Mouse (Mus musculus): ENCODE measurements around the gene Chtf18.

DNA sequence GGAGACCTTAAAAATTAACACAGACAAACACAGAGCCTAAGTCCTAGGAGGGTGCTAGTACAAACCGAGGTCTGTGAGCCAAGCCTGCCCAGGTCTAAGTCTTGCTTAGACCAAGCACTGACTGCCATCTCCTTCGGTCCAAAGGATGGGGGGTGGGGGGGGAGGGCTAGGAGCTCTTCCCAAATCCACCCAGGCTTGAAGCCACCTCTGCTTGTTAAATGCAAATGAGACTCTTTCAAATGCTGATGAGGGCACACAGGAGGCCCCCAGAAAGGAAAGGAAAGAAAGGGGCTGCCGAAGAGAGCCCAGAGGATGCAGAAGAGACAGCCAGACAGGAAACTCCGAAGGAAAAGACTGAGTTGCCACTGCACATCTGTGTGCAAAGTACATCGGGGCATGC lies 47.4 kb downstream of the Chtf18 start:
- TF ChIP-seq POLR2A (IDR thresholded peaks at IDR 0.05; ENCODE audit: insufficient read length, low read depth) (no peak), MAX (IDR thresholded peaks at IDR 0.05; ENCODE audit: low read depth) (no peak), USF1 (IDR thresholded peaks at IDR 0.05; ENCODE audit: low read depth) (no peak), E2F4 (IDR thresholded peaks at IDR 0.05; ENCODE audit: insufficient read depth) (no peak), MYOD1 (IDR thresholded peaks at IDR 0.05; ENCODE audit: control insufficient read depth in 1 of 3, insufficient read length in 2 of 3, low read depth in 2 of 3) (no peak), MYOG (IDR thresholded peaks at IDR 0.05; ENCODE audit: control insufficient read depth in 1 of 3, insufficient read depth in 1 of 3, insufficient read length in 2 of 3, low read depth in 2 of 3) (no peak), SRF (IDR thresholded peaks at IDR 0.05; ENCODE audit: control insufficient read depth, insufficient read length, low read depth) (no peak)

All from myocyte (in vitro differentiated cells).